Mouse (Mus musculus) hematopoietic multipotent progenitor cell, adult 10-12 weeks (in vitro differentiated cells): ENCODE data around the gene Sirpa. TPM values are rescaled to one million over a fixed set of nuclear protein-coding genes. Genes with fewer than 3 reads are reported as not detected.

Source experiments
- polyA plus RNA-seq: library from polyadenylated mRNA; stranded (reverse); fragments of >175 nt; gene quantifications from 2 replicates; pipeline ENCODE4 v1.2.3, GENCODE M21; 2012; ENCODE audit warnings: low replicate concordance

Sirpa gene
- polyA plus RNA-seq, result 120 and 165 TPM in 2 replicates

DNA sequence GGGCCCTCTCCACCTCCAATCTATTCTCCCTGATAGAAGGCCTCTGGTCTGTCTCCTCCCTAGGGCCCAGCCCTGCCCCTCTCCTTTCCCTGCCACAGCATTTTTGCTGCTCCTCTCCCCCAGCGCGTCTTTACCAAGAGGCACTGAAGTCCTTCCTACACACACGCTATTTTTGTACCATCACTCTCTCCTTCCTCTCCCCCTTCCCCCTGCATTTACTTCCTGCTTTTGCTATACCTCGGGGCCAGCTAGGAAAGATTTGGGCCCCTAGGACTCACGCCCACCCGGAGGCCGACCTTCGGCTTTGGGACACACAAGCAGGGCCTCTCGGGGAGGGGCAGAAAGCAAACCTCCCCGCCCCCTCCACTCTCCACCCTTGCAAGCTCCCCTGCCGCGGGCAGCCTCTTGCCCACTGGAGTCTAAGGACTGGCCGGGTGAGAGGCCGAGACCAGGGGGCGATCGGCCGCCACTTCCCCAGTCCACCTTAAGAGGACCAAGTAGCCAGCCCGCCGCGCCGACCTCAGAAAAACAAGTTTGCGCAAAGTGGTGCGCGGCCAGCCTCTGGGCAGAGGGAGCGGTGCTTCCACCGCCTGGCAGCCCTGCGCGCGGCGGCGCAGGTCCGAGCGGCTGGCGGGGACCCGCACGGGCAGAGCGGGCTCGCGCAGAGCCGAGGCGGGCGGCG, at the start of gene Sirpa:
TSS of gene Sirpa (plus strand) at position 377 of the 682 bp plus-strand sequence.

Other genes starting within 250 kb of the Sirpa start
- gene Il1b, start 221.7 kb upstream of the Sirpa start, polyA plus RNA-seq, result 6.3 and 12.8 TPM in 2 replicates
- not detected in 2 replicates for gene F830045P16Rik, start 56.2 kb upstream of the Sirpa start, polyA plus RNA-seq
- not detected in 2 replicates for gene Pdyn, start 107.0 kb downstream of the Sirpa start, polyA plus RNA-seq
- 6.5 and 8.4 TPM in 2 replicates for gene Stk35, start 207.7 kb downstream of the Sirpa start, polyA plus RNA-seq